Mouse (Mus musculus) embryonic facial prominence, embryonic 14.5 days (tissue): ENCODE measurements at regions not wholly inside any gene's neighbourhood (a gene's known extent, or its start where the extent isn't known, plus 50 kb on each side); places are given as distances from the start of the nearest gene placed in this dataset.
"Not testable (repeated sequence)": the region's sequence is repeated elsewhere in the genome, so short reads cannot be mapped to it uniquely, and the experiment has no call there.

ENCODE experiments used
- ATAC-seq: fragments of 200-750 bp; cut with Nextera tagmentation; 2 replicates; pipeline ENCODE4 v1.8.0; 2017; ENCODE audit warnings: low read depth, moderate number of reproducible peaks, moderate TSS enrichment
- DNase-seq: peaks from one replicate; pipeline ENCODE4 v3.0.0-alpha.2; 2015; ENCODE audit warnings: low spot score
- H3K27ac ChIP-seq: fragments of 300-500 bp; sonication (generic); replicated peaks from 2 replicates; pipeline ENCODE4 v1.5.1; 2014; ENCODE audit warnings: low read depth, mild to moderate bottlenecking, low read length, moderate library complexity
- H3K27me3 ChIP-seq: fragments of 300-500 bp; sonication (generic); replicated peaks from 2 replicates; pipeline ENCODE4 v1.6.1; 2014; ENCODE audit warnings: low read length; ENCODE audit not compliant: control insufficient read depth, insufficient read depth
- H3K36me3 ChIP-seq: fragments of 300-500 bp; sonication (generic); 2 replicates; pipeline ENCODE4 v1.6.1; 2014; ENCODE audit warnings: low read length, mixed read lengths; ENCODE audit not compliant: control insufficient read depth, insufficient read depth
- H3K4me1 ChIP-seq: fragments of 300-500 bp; sonication (generic); 2 replicates; pipeline ENCODE4 v1.6.1; 2014; ENCODE audit warnings: antibody characterized with exemption, low read length; ENCODE audit not compliant: control insufficient read depth, insufficient read depth
- H3K4me2 ChIP-seq: fragments of 300-500 bp; sonication (generic); 2 replicates; pipeline ENCODE4 v1.6.1; 2014; ENCODE audit warnings: low read depth, mild to moderate bottlenecking, low read length, moderate library complexity, mixed read lengths
- H3K4me3 ChIP-seq: fragments of 300-500 bp; sonication (generic); 2 replicates; pipeline ENCODE4 v1.5.1; 2014; ENCODE audit warnings: low read depth, mild to moderate bottlenecking, low read length
- H3K9ac ChIP-seq: fragments of 300-500 bp; sonication (generic); 2 replicates; pipeline ENCODE4 v1.6.1; 2014; ENCODE audit warnings: low read depth, mild to moderate bottlenecking, low read length, moderate library complexity, mixed read lengths
- H3K9me3 ChIP-seq: fragments of 300-500 bp; sonication (generic); 2 replicates; pipeline ENCODE4 v1.6.1; 2016; ENCODE audit warnings: low read length; ENCODE audit not compliant: control insufficient read depth
- WGBS: fragments of 180-500 bp; shearing (Covaris S2); extraction: QIAGEN DNeasy Blood & Tissue Kit; methylation state at CpG from one replicate; pipeline ENCODE4 v1.1.7; 2014; 5-methylcytosine and 5-hydroxymethylcytosine counted together

GRCm38 (mm10) chr1:59417962-59418361 lies 64.3 kb upstream of the Fzd7 start:
- H3K27me3 ChIP-seq: no peaks in the 10 kb centered on the region

GRCm38 (mm10) chr1:59418748-59419147 lies 63.5 kb upstream of the Fzd7 start:
- 79% methylated on average over 9 of the region's 9 CpGs for WGBS
- ATAC-seq (no peak), DNase-seq (no peak)
- Histone ChIP-seq H3K27me3 (no peaks in the 10 kb centered on the region), H3K27ac (no peak overlapping the region), H3K4me1 (peaks cover 16% of the 10 kb centered on the region), H3K36me3 (no peaks in the 10 kb centered on the region), H3K9ac (no peak overlapping the region), H3K4me3 (no peak overlapping the region), H3K4me2 (no peak overlapping the region), H3K9me3 (no peaks in the 10 kb centered on the region)

More at GRCm38 (mm10) chr1:59417962-59418361, 64.3 kb upstream of the Fzd7 start:
- DNase-seq (no peak), ATAC-seq (no peak)
- Histone ChIP-seq H3K27ac (no peak overlapping the region), H3K9me3 (no peaks in the 10 kb centered on the region), H3K4me2 (no peak overlapping the region), H3K36me3 (no peaks in the 10 kb centered on the region), H3K9ac (no peak overlapping the region), H3K4me1 (peaks cover 11% of the 10 kb centered on the region), H3K4me3 (no peak overlapping the region)
- 66% methylated on average over 3 of the region's 3 CpGs for WGBS

GRCm38 (mm10) chr1:59422981-59423941 lies 59.0 kb upstream of the Fzd7 start:
- H3K4me2 ChIP-seq: peak overlapping the region; percentile 18
- no peak overlapping the region for H3K9ac ChIP-seq
- H3K9me3 ChIP-seq: no peaks in the 10 kb centered on the region
- no peaks in the 10 kb centered on the region for H3K27me3 ChIP-seq
- peak; percentile 71 for DNase-seq
- ATAC-seq: peak; percentile 81
- H3K4me3 ChIP-seq: no peak overlapping the region
- no peak overlapping the region; the same call in 1 of the 2 replicates for H3K27ac ChIP-seq
- 26% methylated on average over 14 of the region's 19 CpGs for WGBS
- peaks cover 16% of the 10 kb centered on the region for H3K4me1 ChIP-seq
- H3K36me3 ChIP-seq: no peaks in the 10 kb centered on the region

GRCm38 (mm10) chr1:59425771-59426170 lies 56.5 kb upstream of the Fzd7 start:
- not testable (repeated sequence) for H3K4me2 ChIP-seq, H3K27me3 ChIP-seq, H3K9me3 ChIP-seq, ATAC-seq, H3K36me3 ChIP-seq, DNase-seq, H3K9ac ChIP-seq, H3K27ac ChIP-seq, H3K4me3 ChIP-seq
- 100% methylated on average over 1 of the region's 1 CpGs for WGBS
- peaks cover 16% of the 10 kb centered on the region for H3K4me1 ChIP-seq

GRCm38 (mm10) chr1:59426346-59427203 lies 55.6 kb upstream of the Fzd7 start:
- no peak overlapping the region for H3K9ac ChIP-seq
- H3K9me3 ChIP-seq: no peaks in the 10 kb centered on the region
- ATAC-seq (no peak), DNase-seq (no peak)
- no peaks in the 10 kb centered on the region for H3K36me3 ChIP-seq
- peaks cover 16% of the 10 kb centered on the region for H3K4me1 ChIP-seq
- no peak overlapping the region for H3K4me3 ChIP-seq
- no peak overlapping the region for H3K27ac ChIP-seq
- H3K27me3 ChIP-seq: no peaks in the 10 kb centered on the region
- WGBS: 55% methylated on average over 9 of the region's 10 CpGs
- H3K4me2 ChIP-seq: no peak overlapping the region

- H3K4me3 ChIP-seq: no peak overlapping the region
- ATAC-seq: no peak
- no peak overlapping the region for H3K9ac ChIP-seq
- H3K27ac ChIP-seq: no peak overlapping the region
- no peak for DNase-seq
- peaks cover 13% of the 10 kb centered on the region for H3K4me1 ChIP-seq
- no peaks in the 10 kb centered on the region for H3K9me3 ChIP-seq
- 51% methylated on average over 5 of the region's 5 CpGs for WGBS
- no peaks in the 10 kb centered on the region for H3K27me3 ChIP-seq
- H3K4me2 ChIP-seq: no peak overlapping the region
- no peaks in the 10 kb centered on the region for H3K36me3 ChIP-seq
Observed at GRCm38 (mm10) chr1:59427204-59427557, 55.0 kb upstream of the Fzd7 start.

- ATAC-seq: no peak
- no peaks in the 10 kb centered on the region for H3K9me3 ChIP-seq
- WGBS: 81% methylated on average over 4 of the region's 4 CpGs
Observed at GRCm38 (mm10) chr1:59429289-59429688, 52.9 kb upstream of the Fzd7 start.

GRCm38 (mm10) chr1:59430234-59430633 lies 52.0 kb upstream of the Fzd7 start:
- WGBS: 72% methylated on average over 3 of the region's 3 CpGs
- Histone ChIP-seq H3K4me3 (no peak overlapping the region), H3K4me1 (no peaks in the 10 kb centered on the region), H3K9ac (no peak overlapping the region), H3K9me3 (no peaks in the 10 kb centered on the region), H3K36me3 (no peaks in the 10 kb centered on the region), H3K27me3 (no peaks in the 10 kb centered on the region), H3K4me2 (no peak overlapping the region), H3K27ac (no peak overlapping the region)
- ATAC-seq: no peak
- DNase-seq: no peak

More at GRCm38 (mm10) chr1:59429289-59429688, 52.9 kb upstream of the Fzd7 start:
- no peak overlapping the region for H3K9ac ChIP-seq
- H3K4me2 ChIP-seq: no peak overlapping the region
- no peak overlapping the region for H3K4me3 ChIP-seq
- no peaks in the 10 kb centered on the region for H3K27me3 ChIP-seq
- DNase-seq: no peak
- no peaks in the 10 kb centered on the region for H3K36me3 ChIP-seq
- no peaks in the 10 kb centered on the region for H3K4me1 ChIP-seq
- H3K27ac ChIP-seq: no peak overlapping the region
